Mouse (Mus musculus): Measurements from ENCODE around the gene Qrsl1.
A peak's percentile ranks its signal among the peaks of the same experiment; 100 is the strongest.
"Not testable (repeated sequence)": the region's sequence is repeated elsewhere in the genome, so short reads cannot be mapped to it uniquely, and the experiment has no call there.

Gene Qrsl1

DNA sequence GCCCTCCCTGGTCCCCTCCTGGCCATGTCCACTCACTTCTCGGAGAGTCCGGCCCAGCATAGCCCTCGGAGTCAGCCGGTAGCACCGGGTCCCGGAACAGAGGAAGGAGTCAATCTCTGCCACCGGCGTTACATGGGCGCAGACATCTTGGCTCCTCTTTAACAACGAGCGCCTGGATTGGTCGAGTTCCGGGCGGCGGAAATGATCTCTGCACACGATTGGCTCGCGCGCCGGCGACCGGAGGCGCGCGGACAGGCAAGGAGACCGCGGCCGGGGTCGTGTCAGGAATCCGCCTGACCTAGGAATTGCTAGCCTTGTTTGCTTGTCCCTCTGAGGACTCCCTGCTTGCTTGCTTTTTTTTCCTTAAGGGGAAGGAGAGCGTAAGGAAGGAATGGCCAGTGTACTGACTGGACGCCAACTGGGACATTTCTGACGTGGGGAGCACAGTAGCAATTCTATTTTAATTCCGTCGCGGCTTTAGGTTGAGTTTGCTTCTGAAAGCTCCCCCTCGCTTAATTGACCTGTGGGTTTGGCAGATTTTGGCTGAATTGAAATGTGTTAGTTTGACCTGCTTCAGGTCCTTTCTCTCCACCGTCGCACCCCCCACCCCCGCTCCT, at the start of gene Qrsl1, which contains the start of gene Rtn4ip1:
Qrsl1 (minus strand) TSS at position 168 of the 617 bp plus-strand sequence.
Rtn4ip1 (plus strand) TSS at position 230 of the 617 bp plus-strand sequence.
- DNase-seq, result peak; percentile 92

- DNase-seq, result no peak
Observed at GRCm38 (mm10) chr10:43945435-43945834, 43.9 kb upstream of the Qrsl1 start.

DNA sequence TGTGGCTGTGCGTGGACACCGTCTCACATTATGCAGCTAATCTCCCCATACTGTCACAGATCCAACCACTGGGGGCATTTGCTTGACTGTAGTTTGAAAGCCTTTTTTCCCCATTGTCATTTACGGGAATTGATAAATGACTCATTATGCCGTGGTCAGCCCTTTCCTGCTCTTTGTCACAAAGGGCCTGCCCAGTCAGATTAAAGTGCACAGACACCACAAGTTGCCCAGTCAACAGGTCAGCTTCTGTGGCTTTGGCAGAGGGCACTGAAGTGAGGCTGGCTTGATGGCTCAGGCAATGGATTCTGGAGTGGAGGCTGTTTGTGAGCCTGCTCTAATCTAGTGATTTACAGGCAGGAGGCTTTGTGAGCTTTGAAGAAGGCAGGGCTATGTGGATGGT, 42.2 kb upstream of the Qrsl1 start:
- no peak for DNase-seq

GRCm38 (mm10) chr10:43939136-43939662, 37.7 kb upstream of the Qrsl1 start:
- no peak for DNase-seq

DNA sequence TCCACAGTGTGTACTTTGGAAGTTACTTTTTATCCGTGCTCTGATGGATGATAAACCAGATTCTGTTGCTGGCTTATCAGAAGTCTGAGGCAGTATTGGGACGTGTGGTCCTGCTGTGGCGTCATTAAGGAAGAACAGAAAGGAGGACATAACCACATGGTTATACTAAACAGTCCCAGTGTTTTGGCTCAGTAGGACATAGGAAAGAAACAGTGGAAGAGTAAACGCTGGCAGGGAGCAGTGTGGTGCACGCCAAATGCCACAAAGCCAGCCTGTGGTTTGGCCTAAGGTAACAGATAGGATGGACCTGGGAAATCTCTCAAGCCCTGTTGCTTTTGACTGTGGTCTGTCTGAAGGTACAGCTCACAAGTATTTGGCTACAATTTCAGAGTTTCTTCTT, 27.1 kb upstream of the Qrsl1 start:
- peak; percentile 6 for DNase-seq

DNA sequence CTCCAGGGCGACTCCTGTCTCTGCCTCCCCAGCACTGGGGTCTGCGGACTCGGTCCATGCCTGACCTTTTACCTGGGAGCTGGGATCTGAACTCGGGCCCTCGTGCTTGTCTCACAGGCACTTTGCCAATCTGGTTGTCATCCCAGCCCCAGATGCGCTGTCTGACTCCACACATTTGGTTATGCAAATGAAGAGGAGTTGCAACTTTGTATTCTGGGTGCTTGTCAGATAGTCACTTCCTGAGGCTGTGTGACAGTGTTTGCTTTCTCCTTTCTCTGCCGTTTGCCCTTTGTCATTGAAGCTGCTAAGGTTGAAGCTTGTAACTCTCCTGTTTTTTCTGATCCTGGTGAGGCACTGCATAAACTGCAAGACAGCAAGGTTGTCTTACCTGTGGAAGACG, 26.2 kb upstream of the Qrsl1 start:
- DNase-seq, result no peak

- not testable (repeated sequence) for DNase-seq
Observed at GRCm38 (mm10) chr10:43925776-43926175, 24.2 kb upstream of the Qrsl1 start.

- no peak for DNase-seq
Observed at GRCm38 (mm10) chr10:43923096-43923495, 21.6 kb upstream of the Qrsl1 start.

DNA sequence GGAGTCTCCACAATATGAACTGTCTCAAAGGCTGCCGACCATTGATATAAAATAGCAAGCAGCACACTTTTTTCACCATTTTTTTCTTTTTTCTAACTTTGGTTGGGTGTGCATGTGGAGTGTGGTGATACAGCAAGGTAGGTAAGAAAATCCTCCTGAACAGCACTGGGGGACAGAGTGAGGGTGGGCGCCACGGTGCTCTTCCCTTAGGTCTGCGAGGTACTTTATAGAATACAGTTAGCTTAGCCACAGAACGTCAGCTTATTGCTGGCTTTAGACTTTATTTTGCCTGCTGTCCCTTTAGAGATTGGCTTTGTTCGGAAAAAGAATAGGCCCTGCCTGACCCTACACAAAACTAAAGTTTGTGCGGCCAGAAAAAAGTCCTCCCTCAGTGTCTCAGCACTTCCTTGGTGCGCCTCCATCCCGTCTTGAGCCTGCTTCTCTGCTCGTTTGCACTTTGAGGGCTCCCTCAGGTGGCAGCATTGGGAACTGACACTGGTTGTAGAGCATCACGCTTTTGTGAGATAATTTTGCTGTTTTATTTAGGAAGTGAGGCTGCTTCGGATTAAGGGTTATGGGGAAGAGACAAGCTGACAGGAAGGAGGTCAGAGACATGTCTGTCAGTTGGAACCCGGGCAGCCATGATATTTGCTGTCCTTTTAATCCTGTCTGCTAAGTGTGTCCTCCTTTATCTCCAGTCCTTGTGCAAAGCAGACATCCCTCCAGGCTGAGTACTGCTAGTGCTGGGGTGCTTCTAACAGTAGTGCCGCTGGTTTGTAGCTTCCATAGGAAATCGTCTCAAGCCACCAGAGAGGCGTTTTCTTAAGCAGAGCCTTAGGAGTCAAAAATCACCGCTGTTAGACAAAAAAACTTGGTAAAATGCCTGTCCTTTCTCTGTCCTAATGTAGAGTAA, 17.4 kb upstream of the Qrsl1 start:
- DNase-seq, result peak; percentile 26

DNA sequence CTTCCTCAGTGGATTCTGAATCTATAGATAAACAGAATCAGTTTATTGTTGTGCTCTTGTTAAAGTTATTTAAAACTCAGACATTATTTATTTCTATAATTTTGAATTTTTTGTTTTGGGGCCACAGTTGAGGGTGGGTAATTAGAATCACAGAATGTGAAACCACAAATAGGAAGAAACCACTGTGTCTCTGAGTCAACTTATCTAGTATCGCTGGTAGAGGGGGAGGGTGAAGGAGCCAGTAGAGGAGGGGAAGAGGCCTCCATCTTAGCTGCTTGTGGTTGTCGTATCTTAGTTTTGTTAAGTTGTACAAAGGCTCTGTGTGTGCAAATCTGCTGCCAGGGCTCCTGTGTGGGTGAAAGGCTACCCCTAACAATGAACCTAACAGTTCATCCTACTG, 15.2 kb upstream of the Qrsl1 start:
- no peak for DNase-seq

GRCm38 (mm10) chr10:43916181-43916580, 14.6 kb upstream of the Qrsl1 start:
- DNase-seq, result no peak

DNA sequence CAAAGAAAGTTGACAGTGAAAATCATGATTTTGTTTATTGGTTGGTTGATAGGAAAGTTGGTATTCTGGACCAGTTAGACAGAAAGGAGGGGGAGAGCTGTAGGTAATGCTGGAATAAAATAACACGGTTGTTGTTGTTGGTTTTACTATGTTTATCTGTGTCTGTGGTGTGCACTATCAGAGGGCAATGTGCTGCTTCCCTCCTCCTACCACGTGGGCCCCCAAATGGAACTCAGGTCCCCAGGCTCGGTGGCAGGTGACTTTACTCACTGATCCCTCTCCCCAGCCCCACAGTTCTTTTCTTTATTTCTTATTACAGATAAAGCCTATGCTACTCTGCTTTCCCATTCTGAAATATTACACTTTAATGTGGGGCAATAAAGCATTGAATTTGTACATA, 10.7 kb upstream of the Qrsl1 start:
- no peak for DNase-seq

- DNase-seq, result no peak
Observed at GRCm38 (mm10) chr10:43910873-43911142, 9.3 kb upstream of the Qrsl1 start.

DNA sequence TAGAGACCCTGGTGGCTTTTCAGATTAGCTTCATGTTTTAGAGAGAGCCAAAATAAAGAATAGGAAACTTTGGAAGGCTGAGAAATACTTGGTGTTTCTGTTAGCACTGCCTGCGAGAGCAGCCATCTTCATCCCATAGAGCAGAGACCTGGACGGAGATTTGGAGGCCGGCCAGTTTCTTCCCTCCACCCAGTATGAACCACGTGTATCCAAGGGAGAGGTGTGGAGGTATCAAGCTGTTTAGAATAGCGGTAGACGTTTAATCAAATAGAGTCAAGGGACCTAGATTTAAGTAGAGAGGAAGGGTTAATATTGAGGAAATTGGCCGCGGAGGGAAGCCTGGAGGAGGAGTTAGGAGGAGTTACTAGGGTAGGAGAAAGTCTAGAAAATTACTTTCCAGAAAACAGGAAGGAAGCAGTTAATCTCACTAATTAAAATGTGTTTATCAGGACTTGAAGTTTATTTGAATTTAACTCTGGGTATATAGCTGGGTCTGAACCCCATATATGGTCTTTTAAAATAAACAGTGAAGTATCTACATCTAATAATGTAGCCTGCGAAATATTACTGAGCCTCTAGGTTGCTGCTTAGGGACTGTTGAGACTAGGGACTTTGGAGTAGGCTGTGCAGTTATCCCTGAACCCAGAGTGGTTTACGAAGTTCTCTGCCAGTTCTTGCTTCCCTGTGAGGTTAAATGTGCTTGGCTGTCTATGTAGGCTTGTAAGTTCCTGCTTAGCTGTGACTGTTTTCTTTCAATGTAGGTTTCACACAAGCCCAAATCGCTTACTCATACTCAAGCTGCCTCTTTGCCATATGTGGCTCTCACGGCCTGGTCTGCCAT, 8.7 kb upstream of the Qrsl1 start:
- DNase-seq, result no peak

DNA sequence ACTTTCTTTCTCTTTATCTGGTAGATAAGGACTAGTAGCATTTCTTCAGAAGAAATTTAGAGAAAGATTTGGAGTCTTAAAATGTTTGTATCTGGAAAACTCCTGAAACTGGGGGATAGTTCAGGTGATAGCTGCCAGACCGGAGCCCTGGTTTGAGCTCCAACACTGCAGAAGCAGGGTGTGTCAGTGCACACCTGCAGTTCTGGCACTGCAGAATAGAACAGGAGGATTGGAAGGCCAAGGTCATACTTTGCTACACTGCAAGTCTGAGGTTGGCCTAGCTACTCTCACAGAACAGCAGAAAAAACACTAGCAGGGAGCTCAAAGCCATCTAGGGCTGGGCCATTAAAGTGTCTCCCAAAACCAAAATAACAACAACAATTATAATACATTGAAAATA, 3.0 kb upstream of the Qrsl1 start:
- DNase-seq, result no peak

GRCm38 (mm10) chr10:43900883-43901570, 518 bp downstream of the Qrsl1 start:
- no peak for DNase-seq

- DNase-seq, result no peak
Observed at GRCm38 (mm10) chr10:43898276-43898675, 3.3 kb downstream of the Qrsl1 start.

DNA sequence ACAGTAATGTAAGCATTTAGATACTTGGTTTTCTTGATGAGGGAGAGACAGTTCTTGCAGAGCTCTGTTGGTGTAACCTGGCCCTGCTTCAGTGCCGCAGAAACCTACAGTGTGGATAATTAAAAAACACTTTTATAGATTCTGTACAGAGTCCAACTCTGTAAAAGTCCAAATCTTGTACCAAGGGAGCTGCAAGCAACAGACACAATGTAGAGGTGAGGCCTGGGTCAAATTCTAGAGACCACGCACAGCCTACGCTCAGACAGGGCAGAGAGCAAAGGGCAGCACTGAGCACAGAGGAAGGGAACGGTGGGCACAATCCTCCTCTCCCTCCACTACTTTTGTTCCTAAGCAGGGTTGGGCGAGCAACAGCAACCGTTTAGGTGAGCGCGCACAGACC, 5.5 kb downstream of the Qrsl1 start:
- no peak for DNase-seq

DNA sequence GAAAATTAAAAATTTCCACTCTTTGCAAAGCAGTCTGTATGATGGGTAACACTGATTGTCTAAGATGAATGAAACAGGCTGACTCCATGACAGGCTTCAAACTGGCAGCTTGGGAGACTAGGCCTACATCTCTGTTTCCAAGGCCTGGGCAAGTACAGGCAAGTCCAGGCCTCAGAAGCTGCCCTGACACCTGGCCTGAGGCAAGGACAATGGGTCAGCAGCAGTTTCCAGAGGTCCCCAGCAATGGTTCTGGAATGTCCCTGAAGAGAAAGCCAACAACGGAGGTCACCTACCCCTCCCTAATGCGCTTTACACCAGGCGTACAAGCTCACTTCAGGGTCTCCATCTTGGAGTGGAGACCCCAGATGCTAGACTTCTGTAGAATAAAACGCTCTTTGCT, 8.6 kb downstream of the Qrsl1 start:
- no peak for DNase-seq

DNA sequence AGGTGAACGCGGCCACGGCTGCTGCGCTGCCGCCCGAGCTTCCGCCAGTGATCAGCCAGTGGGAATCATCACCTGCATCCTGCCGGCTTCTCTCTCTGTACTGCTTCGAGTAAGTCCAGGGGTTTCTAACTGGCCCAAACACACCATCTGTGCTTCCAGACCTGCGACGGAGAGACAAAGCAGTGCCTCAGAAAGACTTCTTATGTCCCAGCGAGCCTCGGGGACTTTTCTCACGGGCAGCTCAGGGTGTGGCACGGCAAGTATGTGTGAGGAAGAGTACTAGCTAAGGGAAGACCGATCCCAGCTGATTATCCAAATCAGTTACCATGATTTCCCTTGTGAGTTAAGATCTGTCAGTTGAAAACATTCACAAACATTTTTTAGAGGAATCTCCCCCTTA, 12.6 kb downstream of the Qrsl1 start:
- no peak for DNase-seq

DNA sequence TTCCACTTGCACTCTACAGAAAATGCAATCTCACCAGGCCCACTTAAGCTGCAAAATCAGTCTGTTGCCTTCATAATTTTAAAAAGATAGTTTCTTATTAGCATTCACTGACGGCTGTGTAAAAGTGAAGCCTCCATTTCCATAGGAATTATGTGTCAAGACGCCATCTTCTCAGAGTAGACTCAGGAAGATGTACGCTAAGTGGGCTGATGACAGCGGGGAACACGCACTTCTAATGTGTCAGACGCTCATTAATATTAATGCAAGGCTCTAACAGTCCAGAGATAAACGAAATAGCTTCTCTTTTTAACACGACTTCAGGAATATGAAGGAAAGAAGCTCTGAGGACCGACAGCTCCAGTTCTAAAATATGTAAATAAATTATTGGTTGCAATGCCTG, 13.9 kb downstream of the Qrsl1 start:
- no peak for DNase-seq

DNA sequence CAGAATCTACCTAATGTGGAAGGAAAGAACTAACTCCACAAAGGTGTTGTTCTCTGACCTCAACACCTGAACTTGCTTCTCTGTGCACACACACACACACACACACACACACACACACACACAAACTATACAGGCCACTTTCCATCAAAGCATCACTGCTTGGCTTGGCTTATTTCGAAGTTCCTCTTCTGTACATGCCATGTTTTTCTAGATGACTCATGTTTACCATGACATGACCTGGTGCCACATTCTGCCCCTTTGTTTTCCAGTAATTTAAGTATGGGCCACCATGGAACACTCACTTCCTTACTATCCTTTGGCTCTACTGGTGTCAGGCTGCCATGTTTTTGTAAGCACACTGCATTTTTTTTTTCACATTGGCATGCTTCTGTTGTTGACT, 30.1 kb downstream of the Qrsl1 start:
- no peak for DNase-seq

DNA sequence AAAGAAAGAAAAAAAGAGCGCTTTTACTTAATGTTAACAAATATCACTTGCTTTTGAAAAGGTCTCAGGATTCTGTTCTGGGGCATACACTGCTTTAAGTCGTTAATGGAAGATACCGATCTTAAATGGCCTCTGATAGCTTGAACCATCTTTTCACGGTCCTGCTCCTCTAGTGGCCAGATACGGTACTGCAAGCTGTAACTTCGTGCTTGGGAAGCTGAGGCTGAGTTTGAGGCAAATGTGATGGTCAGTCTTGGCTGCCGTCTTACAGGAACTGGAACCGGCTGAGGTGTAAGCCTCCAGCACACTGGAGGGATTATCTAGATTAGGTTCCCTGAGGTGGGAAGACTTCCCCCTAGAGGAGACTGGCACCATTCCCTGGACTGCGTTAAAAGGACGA, 30.8 kb downstream of the Qrsl1 start:
- DNase-seq, result no peak
